Mouse (Mus musculus): ENCODE data around the gene Capn3.

Gene Capn3

DNA sequence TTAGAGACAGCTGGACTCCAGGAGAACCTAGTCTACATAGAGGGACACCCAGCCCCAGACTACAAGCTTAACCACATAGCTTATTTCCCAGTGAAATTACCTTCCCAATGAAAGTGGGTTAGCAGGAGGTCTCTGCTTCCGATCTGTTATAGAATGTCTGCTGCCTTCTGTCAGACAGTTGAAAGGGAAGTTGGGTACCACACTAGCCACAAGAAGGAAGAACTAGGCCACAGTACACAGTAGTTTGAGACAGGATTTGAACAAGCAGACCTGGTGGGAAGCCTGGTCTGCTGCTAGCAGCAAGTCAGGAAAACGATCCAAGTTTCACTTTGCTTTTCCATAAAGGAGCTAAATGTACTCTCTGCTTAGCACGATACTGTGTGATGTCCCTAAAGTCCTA, 13.4 kb downstream of the Capn3 start:
- Histone ChIP-seq H3K27me3 (ENCODE audit: insufficient read depth, low read length) (no peaks in the 10 kb centered on the region; the same call in 1 of the 2 replicates), H3K4me3 (replicated peaks; ENCODE audit: low read length) (no peak overlapping the region), H3K4me1 (replicated peaks; ENCODE audit: low read depth, low read length) (peaks cover 12% of the 10 kb centered on the region), H3K9me3 (ENCODE audit: low read length) (no peaks in the 10 kb centered on the region), H3K36me3 (ENCODE audit: insufficient read depth, low read length) (no peaks in the 10 kb centered on the region)
- no peak for TF ChIP-seq POU5F1 (IDR thresholded peaks at IDR 0.05; ENCODE audit: borderline replicate concordance, low read length)
- no peak for TF ChIP-seq CTCF (conservative IDR thresholded peaks at IDR 0.05; ENCODE audit: low read length)
- TF ChIP-seq NANOG (IDR thresholded peaks at IDR 0.05; ENCODE audit: borderline replicate concordance, low read length): no peak

GRCm38 (mm10) chr2:120469715-120470114, 13.9 kb downstream of the Capn3 start:
- TF ChIP-seq CTCF (conservative IDR thresholded peaks at IDR 0.05; ENCODE audit: low read length) (no peak), NANOG (IDR thresholded peaks at IDR 0.05; ENCODE audit: borderline replicate concordance, low read length) (no peak), POU5F1 (IDR thresholded peaks at IDR 0.05; ENCODE audit: borderline replicate concordance, low read length) (no peak)
- H3K9me3 ChIP-seq (ENCODE audit: low read length): no peaks in the 10 kb centered on the region
- no peaks in the 10 kb centered on the region for H3K27me3 ChIP-seq (ENCODE audit: insufficient read depth, low read length)
- H3K4me1 ChIP-seq (replicated peaks; ENCODE audit: low read depth, low read length): peaks cover 17% of the 10 kb centered on the region
- H3K4me3 ChIP-seq (replicated peaks; ENCODE audit: low read length): no peak overlapping the region
- H3K36me3 ChIP-seq (ENCODE audit: insufficient read depth, low read length): no peaks in the 10 kb centered on the region

DNA sequence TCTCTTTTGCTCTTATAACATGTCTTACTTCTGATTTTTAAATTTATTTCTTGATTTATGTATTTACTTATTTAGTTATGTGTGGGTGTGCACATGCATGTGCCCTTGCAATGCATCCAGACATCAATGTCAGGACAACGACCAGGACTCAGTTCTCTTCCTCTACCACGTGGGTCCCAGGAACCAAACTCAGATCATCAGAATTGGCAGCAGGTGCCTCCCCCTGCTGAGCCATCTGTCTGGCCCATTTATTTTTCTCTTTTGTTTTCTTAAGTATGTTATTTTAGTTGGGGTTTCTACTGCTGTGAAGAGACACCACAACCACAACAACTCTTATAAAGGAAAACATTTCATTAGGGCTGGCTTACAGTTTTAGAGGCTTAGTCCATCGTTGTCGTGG, 15.0 kb downstream of the Capn3 start:
- TF ChIP-seq NANOG (IDR thresholded peaks at IDR 0.05; ENCODE audit: borderline replicate concordance, low read length) (no peak), POU5F1 (IDR thresholded peaks at IDR 0.05; ENCODE audit: borderline replicate concordance, low read length) (no peak), CTCF (conservative IDR thresholded peaks at IDR 0.05; ENCODE audit: low read length) (no peak)
- no peaks in the 10 kb centered on the region for H3K36me3 ChIP-seq (ENCODE audit: insufficient read depth, low read length)
- peaks cover 26% of the 10 kb centered on the region for H3K4me1 ChIP-seq (replicated peaks; ENCODE audit: low read depth, low read length)
- H3K9me3 ChIP-seq (ENCODE audit: low read length): no peaks in the 10 kb centered on the region
- H3K4me3 ChIP-seq (replicated peaks; ENCODE audit: low read length): no peak overlapping the region
- no peaks in the 10 kb centered on the region for H3K27me3 ChIP-seq (ENCODE audit: insufficient read depth, low read length)

DNA sequence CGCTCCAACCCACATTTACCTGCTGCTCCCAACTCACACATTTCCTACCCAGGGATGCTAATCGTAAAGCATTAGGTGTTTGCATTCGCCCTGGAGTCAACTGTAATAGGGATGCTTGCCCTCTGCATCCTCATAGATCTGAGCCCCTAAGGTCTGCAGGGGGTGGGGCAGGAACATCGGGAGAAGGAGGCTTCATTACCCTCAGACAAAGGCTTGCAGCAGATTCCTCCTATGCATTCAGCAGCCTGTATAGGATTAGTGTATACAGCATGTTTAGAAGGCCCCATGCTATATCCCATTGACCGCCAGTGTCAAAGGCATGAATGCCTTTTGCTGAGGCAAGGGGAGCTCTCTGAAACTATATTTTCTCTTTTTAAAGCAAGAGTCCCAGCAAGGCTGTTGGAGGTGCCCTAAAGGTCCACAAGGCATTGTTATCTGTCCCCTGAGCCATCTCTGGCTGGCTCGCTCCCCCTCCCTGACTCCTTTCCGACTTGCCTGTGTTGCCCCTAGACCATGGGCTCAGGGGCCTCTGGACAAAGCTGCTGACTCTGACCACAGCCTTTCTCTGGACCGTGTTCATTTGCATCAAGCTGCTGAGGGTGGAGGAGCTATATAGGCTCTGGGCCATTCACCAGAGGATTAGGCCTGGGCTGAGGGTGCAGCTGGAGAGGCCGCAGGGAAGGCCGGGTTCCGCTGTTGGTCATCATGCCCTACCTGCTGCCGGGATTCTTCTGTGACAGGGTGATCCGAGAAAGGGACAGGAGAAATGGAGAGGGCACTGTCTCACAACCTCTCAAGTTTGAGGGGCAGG, 20.7 kb downstream of the Capn3 start:
- H3K9me3 ChIP-seq (ENCODE audit: low read length): no peaks in the 10 kb centered on the region
- peak overlapping the region; percentile 67 for H3K4me3 ChIP-seq (replicated peaks; ENCODE audit: low read length)
- peaks cover 57% of the 10 kb centered on the region for H3K4me1 ChIP-seq (replicated peaks; ENCODE audit: low read depth, low read length)
- no peaks in the 10 kb centered on the region for H3K27me3 ChIP-seq (ENCODE audit: insufficient read depth, low read length)
- peaks cover 7% of the 10 kb centered on the region for H3K36me3 ChIP-seq (ENCODE audit: insufficient read depth, low read length)
- no peak for TF ChIP-seq NANOG (IDR thresholded peaks at IDR 0.05; ENCODE audit: borderline replicate concordance, low read length)
- no peak for TF ChIP-seq POU5F1 (IDR thresholded peaks at IDR 0.05; ENCODE audit: borderline replicate concordance, low read length)
- no peak for TF ChIP-seq CTCF (conservative IDR thresholded peaks at IDR 0.05; ENCODE audit: low read length)

DNA sequence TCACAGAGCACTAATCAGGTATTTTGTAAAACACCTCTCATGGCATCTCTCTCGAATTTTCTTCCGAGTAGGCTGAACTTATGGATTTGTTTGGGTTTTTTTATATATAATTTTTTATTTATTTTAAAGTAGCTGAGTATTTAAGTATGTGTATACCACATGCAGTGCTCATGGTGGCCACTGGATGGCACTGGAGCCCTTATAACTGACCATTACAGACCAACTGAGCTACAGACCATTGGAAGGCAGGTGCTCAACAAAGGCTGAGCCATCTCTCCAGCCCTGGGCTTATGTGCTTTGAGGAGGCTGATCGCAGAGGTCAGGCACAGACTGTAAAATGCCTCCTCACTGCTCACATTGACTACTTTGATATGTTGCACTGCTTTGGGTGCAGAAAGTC, 22.8 kb downstream of the Capn3 start:
- peaks cover 22% of the 10 kb centered on the region for H3K36me3 ChIP-seq (ENCODE audit: insufficient read depth, low read length)
- TF ChIP-seq NANOG (IDR thresholded peaks at IDR 0.05; ENCODE audit: borderline replicate concordance, low read length) (no peak), CTCF (conservative IDR thresholded peaks at IDR 0.05; ENCODE audit: low read length) (peak; percentile 65), POU5F1 (IDR thresholded peaks at IDR 0.05; ENCODE audit: borderline replicate concordance, low read length) (no peak)
- H3K4me3 ChIP-seq (replicated peaks; ENCODE audit: low read length): no peak overlapping the region
- peaks cover 47% of the 10 kb centered on the region for H3K4me1 ChIP-seq (replicated peaks; ENCODE audit: low read depth, low read length)
- no peaks in the 10 kb centered on the region for H3K27me3 ChIP-seq (ENCODE audit: insufficient read depth, low read length)
- no peaks in the 10 kb centered on the region for H3K9me3 ChIP-seq (ENCODE audit: low read length)

- Histone ChIP-seq H3K36me3 (ENCODE audit: insufficient read depth, low read length) (peaks cover 48% of the 10 kb centered on the region), H3K4me3 (replicated peaks; ENCODE audit: low read length) (no peak overlapping the region), H3K4me1 (replicated peaks; ENCODE audit: low read depth, low read length) (peaks cover 21% of the 10 kb centered on the region), H3K27me3 (ENCODE audit: insufficient read depth, low read length) (no peaks in the 10 kb centered on the region), H3K9me3 (ENCODE audit: low read length) (no peaks in the 10 kb centered on the region)
- TF ChIP-seq POU5F1 (IDR thresholded peaks at IDR 0.05; ENCODE audit: borderline replicate concordance, low read length) (no peak), NANOG (IDR thresholded peaks at IDR 0.05; ENCODE audit: borderline replicate concordance, low read length) (no peak)
These were observed 26.1 kb downstream of the Capn3 start for GRCm38 (mm10) chr2:120481921-120482320.

DNA sequence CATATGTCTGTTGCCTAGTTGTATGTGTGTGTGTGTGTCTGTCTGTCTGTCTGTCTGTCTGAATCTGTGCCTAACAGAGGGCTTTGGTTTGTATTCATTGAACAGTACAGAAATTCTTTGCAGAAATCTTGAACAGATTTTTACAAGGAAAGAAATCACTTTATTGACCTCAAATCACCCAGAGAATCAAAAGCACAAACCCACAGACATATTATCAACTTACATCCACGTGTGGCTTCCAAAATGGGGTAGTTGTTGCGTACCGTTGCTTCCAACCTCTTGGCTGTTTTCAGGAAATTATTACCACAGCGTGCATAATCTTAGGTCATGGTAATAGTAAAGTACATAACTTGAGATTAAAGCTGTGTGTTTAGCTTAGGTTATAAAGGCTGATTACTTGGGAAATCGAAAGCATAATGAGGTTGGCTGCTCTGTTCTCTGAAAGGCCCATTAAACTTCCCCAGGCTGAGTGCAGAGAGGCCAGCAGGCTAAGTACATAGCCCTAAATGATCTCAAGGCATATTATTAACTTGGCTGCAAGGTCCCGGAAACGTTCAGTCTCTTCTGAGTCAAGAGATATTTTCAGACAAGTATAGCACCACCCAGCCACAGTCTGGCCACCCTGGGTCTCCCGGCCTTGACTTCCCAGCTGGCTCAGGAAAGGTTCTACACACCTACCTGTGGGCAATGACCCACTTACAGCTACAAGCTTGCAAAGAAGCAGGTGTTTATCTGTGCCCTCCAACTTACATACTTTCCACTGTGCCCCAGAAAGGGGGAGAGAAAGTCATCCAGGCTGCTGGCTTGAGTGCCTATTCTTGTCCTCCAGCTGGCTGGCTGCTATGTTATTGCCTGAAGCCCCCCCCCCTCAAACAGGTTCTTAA, 26.9 kb downstream of the Capn3 start:
- Histone ChIP-seq H3K9me3 (ENCODE audit: low read length) (no peaks in the 10 kb centered on the region), H3K27me3 (ENCODE audit: insufficient read depth, low read length) (no peaks in the 10 kb centered on the region), H3K4me1 (replicated peaks; ENCODE audit: low read depth, low read length) (peaks cover 13% of the 10 kb centered on the region), H3K4me3 (replicated peaks; ENCODE audit: low read length) (no peak overlapping the region), H3K36me3 (ENCODE audit: insufficient read depth, low read length) (peaks cover 55% of the 10 kb centered on the region)
- TF ChIP-seq CTCF (conservative IDR thresholded peaks at IDR 0.05; ENCODE audit: low read length): no peak
- no peak for TF ChIP-seq POU5F1 (IDR thresholded peaks at IDR 0.05; ENCODE audit: borderline replicate concordance, low read length)
- no peak for TF ChIP-seq NANOG (IDR thresholded peaks at IDR 0.05; ENCODE audit: borderline replicate concordance, low read length)

- H3K9me3 ChIP-seq (ENCODE audit: low read length): no peaks in the 10 kb centered on the region
- H3K27me3 ChIP-seq (ENCODE audit: insufficient read depth, low read length): no peaks in the 10 kb centered on the region
- no peak for TF ChIP-seq POU5F1 (IDR thresholded peaks at IDR 0.05; ENCODE audit: borderline replicate concordance, low read length)
- no peak for TF ChIP-seq NANOG (IDR thresholded peaks at IDR 0.05; ENCODE audit: borderline replicate concordance, low read length)
- no peak for TF ChIP-seq CTCF (conservative IDR thresholded peaks at IDR 0.05; ENCODE audit: low read length)
- peaks cover 69% of the 10 kb centered on the region for H3K36me3 ChIP-seq (ENCODE audit: insufficient read depth, low read length)
- no peak overlapping the region for H3K4me3 ChIP-seq (replicated peaks; ENCODE audit: low read length)
- H3K4me1 ChIP-seq (replicated peaks; ENCODE audit: low read depth, low read length): peaks cover 7% of the 10 kb centered on the region
These were observed 28.4 kb downstream of the Capn3 start for GRCm38 (mm10) chr2:120484241-120484640.

Data from E14TG2a.4 (cell line).